Mouse (Mus musculus) kidney, adult 2 months (tissue): ENCODE results near the gene Crip2. TPM values are rescaled to one million over a fixed set of nuclear protein-coding genes. Genes with fewer than 3 reads are reported as not detected.

ENCODE experiments used
- DNase-seq: peaks from one replicate; pipeline ENCODE4 v3.0.0; 2021
- H3K27ac ChIP-seq: fragments of 200-500 bp; 2 replicates; pipeline ENCODE4 v1.5.1; 2012; ENCODE audit warnings: low read depth, low read length, control low read depth, inconsistent platforms; ENCODE audit not compliant: insufficient read depth
- H3K27me3 ChIP-seq: fragments of 200-500 bp; replicated peaks from 2 replicates; pipeline ENCODE4 v1.6.1; 2012; ENCODE audit warnings: mild to moderate bottlenecking, moderate library complexity, low read length, inconsistent platforms; ENCODE audit not compliant: control insufficient read depth, insufficient read depth
- H3K36me3 ChIP-seq: fragments of 200-500 bp; 2 replicates; pipeline ENCODE4 v1.6.1; 2012; ENCODE audit warnings: mild to moderate bottlenecking, moderate library complexity, low read length, inconsistent platforms; ENCODE audit not compliant: control insufficient read depth, insufficient read depth
- H3K4me1 ChIP-seq: fragments of 200-500 bp; 2 replicates; pipeline ENCODE4 v1.6.1; 2011; ENCODE audit warnings: low read length; ENCODE audit not compliant: control insufficient read depth, insufficient read depth
- H3K4me3 ChIP-seq: fragments of 200-500 bp; 2 replicates; pipeline ENCODE4 v1.5.1; 2011; ENCODE audit warnings: mild to moderate bottlenecking, low read depth, low read length, control low read depth; ENCODE audit not compliant: insufficient read depth
- CTCF ChIP-seq: fragments of 200-500 bp; conservative IDR thresholded peaks from 2 replicates; pipeline ENCODE4 v1.5.1; 2011; ENCODE audit warnings: low read depth, mild to moderate bottlenecking, control low read depth, low read length, moderate library complexity, mixed read lengths; ENCODE audit not compliant: insufficient read depth, insufficient read length
- POLR2A ChIP-seq: fragments of 200-500 bp; IDR thresholded peaks from one replicate; pipeline ENCODE4 v1.6.1; 2011; ENCODE audit warnings: low read depth, low read length, control low read depth
- WGBS: fragments of 180-500 bp; shearing (Covaris S2); methylation state at CpG from one replicate; pipeline ENCODE4 v1.1.7; 2018; 5-methylcytosine and 5-hydroxymethylcytosine counted together
- polyA plus RNA-seq: library from polyadenylated mRNA; depleted of rRNA; stranded (reverse); fragments of >200 nt; gene quantifications from 2 replicates; pipeline ENCODE4 v1.2.3, GENCODE M21; 2012

Crip2 gene
- polyA plus RNA-seq, 1 experiment = 221 TPM

GRCm38 (mm10) chr12:113144001-113144756 is 4.1 kb downstream of the Crip2 start:
- no peak overlapping the region for H3K4me3 ChIP-seq
- H3K27ac ChIP-seq = no peak overlapping the region
- 72% methylated on average over 20 of the region's 20 CpGs for WGBS

GRCm38 (mm10) chr12:113144886-113145285 is 4.8 kb downstream of the Crip2 start:
- Histone ChIP-seq H3K27me3 (no peaks in the 10 kb centered on the region), H3K36me3 (no peaks in the 10 kb centered on the region), H3K4me1 (peaks cover 10% of the 10 kb centered on the region), H3K27ac (no peak overlapping the region), H3K4me3 (no peak overlapping the region)
- DNase-seq = no peak
- 84% methylated on average over 16 of the region's 16 CpGs for WGBS
- no peak for TF ChIP-seq CTCF
- no peak for TF ChIP-seq POLR2A

More at GRCm38 (mm10) chr12:113144001-113144756, 4.1 kb downstream of the Crip2 start:
- Histone ChIP-seq H3K36me3 (no peaks in the 10 kb centered on the region), H3K27me3 (no peaks in the 10 kb centered on the region), H3K4me1 (peaks cover 15% of the 10 kb centered on the region)
- DNase-seq = peak; percentile 60
- peak; percentile 74 for TF ChIP-seq CTCF
- TF ChIP-seq POLR2A = no peak

GRCm38 (mm10) chr12:113145591-113145990 is 5.6 kb downstream of the Crip2 start:
- TF ChIP-seq POLR2A = no peak
- TF ChIP-seq CTCF = no peak
- 76% methylated on average over 5 of the region's 5 CpGs for whole genome bisulfite sequencing
- H3K27me3 ChIP-seq = no peaks in the 10 kb centered on the region
- peaks cover 10% of the 10 kb centered on the region for H3K4me1 ChIP-seq
- no peak for DNase-seq
- no peaks in the 10 kb centered on the region for H3K36me3 ChIP-seq
- H3K4me3 ChIP-seq = no peak overlapping the region
- H3K27ac ChIP-seq = no peak overlapping the region

- TF ChIP-seq POLR2A (no peak), CTCF (peak; percentile 79)
- Histone ChIP-seq H3K36me3 (no peaks in the 10 kb centered on the region), H3K4me3 (peak within 1 kb of the TSS; percentile 2), H3K27me3 (no peaks in the 10 kb centered on the region), H3K27ac (peak within 1 kb of the TSS; percentile 30), H3K4me1 (peaks cover 18% of the 10 kb centered on the region)
- DNase-seq = peak; percentile 85
- WGBS = 15% methylated on average over 45 of the region's 45 CpGs
These were observed 6.3 kb downstream of the Crip2 start, which contains the start of gene Crip1 for GRCm38 (mm10) chr12:113146112-113147057. Gene Crip1 (plus strand): TSS chr12:113146316.

GRCm38 (mm10) chr12:113147481-113147880 is 7.4 kb downstream of the Crip2 start:
- no peak for TF ChIP-seq POLR2A
- TF ChIP-seq CTCF = no peak
- no peak overlapping the region for H3K27ac ChIP-seq
- H3K36me3 ChIP-seq = no peaks in the 10 kb centered on the region
- no peaks in the 10 kb centered on the region for H3K27me3 ChIP-seq
- H3K4me1 ChIP-seq = peaks cover 21% of the 10 kb centered on the region
- 74% methylated on average over 8 of the region's 8 CpGs for WGBS
- DNase-seq = no peak
- H3K4me3 ChIP-seq = no peak overlapping the region

- Histone ChIP-seq H3K4me1 (peaks cover 21% of the 10 kb centered on the region), H3K27me3 (no peaks in the 10 kb centered on the region), H3K4me3 (no peak overlapping the region), H3K27ac (no peak overlapping the region), H3K36me3 (no peaks in the 10 kb centered on the region)
- 68% methylated on average over 16 of the region's 16 CpGs for WGBS
- TF ChIP-seq POLR2A = no peak
- TF ChIP-seq CTCF = 0 out of 2 replicates have a peak, but pooled peaks have one; percentile 14
- DNase-seq = no peak
These were observed 8.5 kb downstream of the Crip2 start for GRCm38 (mm10) chr12:113148381-113149035.
